Mouse (Mus musculus): ENCODE measurements around the gene Ackr1.
"Not testable (repeated sequence)": the region's sequence is repeated elsewhere in the genome, so short reads cannot be mapped to it uniquely, and the experiment has no call there.

The Ackr1 gene

GRCm38 (mm10) chr1:173349192-173349591 lies 15.6 kb upstream of the Ackr1 start:
- no peak for DNase-seq (ENCODE audit: low spot score in 2 of 2)

DNA sequence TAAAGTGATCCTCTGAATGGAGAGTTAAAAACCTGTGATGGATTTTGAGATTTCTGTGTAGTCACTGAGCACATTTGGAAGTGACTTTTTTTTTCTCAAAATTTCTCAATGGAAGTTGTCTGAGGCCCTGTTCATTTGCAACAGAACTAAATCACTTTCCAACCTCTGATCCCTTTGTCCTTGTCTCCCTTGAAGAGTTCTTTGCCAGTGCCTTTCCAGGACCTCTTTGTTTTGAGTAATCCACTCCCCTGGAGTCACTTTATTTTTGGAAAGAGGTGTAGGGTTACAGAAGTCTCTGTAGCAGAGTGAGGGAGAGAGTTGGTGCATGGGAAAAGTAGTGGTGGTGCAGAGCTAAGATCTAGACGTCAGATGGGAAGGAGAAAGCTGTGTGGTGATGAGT lies 15.0 kb upstream of the Ackr1 start:
- DNase-seq (ENCODE audit: low spot score in 2 of 2) = no peak

- no peak for DNase-seq (ENCODE audit: low spot score in 2 of 2)
These were observed 11.6 kb upstream of the Ackr1 start for GRCm38 (mm10) chr1:173345112-173345511.

GRCm38 (mm10) chr1:173343934-173344333 lies 10.4 kb upstream of the Ackr1 start:
- no peak for DNase-seq (ENCODE audit: low spot score in 2 of 2)

DNA sequence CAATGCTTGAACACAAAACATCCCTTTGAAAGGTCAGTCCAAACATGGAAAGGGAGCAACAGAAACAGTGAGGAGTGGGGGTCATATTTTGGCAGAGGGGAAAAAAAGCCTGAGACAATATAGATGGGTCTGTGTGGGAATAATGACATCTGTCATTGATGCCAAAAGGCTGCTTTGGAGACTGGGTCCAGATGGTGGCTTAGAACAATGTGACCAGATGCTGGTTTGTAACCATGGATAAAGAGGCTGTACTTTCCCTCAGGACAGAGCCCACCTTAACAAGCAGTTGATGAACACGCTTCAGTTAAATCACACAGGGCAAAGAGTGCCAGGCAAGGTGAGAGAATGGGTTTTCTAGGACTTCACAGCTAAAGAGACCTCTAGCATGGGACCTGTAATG lies 8.9 kb upstream of the Ackr1 start:
- no peak for DNase-seq (ENCODE audit: low spot score in 2 of 2)

- DNase-seq (ENCODE audit: low spot score in 2 of 2) = peak; percentile 57 to 82
These were observed 6.0 kb upstream of the Ackr1 start for GRCm38 (mm10) chr1:173339543-173339942.

GRCm38 (mm10) chr1:173337008-173337407 lies 3.5 kb upstream of the Ackr1 start:
- DNase-seq (ENCODE audit: low spot score in 2 of 2) = no peak

DNA sequence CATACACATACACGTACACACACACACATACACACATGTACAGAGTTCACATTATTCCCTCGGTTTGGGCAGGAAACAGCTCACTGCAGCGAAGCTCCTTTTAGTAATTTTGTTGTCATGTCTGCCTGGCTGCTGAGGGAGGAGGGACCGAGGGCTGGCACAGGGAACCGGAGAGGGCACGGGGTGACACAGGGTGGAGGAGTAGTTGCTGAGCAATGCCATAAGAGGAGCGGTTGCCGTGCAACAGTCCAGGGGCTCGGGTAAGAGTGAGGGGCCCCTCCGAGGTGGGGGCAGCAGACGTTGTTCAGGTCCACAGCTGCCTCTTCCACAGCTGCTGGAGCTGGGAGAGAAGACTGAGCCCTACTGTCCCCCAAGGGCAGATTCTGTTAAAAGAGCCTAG lies 2.4 kb upstream of the Ackr1 start:
- DNase-seq (ENCODE audit: low spot score in 2 of 2) = peak in 1 of 2 experiments; percentile 64

- peak; percentile 17 to 66 for DNase-seq (ENCODE audit: low spot score in 2 of 2)
These were observed 1.1 kb downstream of the Ackr1 start for GRCm38 (mm10) chr1:173332418-173332817.

DNA sequence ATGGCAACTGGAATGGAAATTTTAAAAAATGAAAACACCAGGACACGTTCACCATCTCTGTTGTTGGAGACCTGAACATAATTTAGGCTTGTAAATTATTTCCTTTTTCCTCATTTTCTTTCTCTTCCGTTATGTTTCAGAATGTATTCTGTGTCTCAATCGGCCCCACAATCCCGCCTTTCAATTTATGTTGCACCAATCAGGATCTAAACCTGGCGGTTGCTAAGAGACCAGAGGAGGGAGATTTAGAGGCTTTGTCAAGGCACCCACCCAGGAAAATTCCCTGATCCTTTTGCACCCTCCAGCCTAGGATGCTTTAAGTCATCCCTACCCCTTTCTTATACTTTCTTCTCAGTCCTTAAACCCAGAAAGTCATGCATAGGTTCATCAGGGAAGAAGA lies 3.8 kb downstream of the Ackr1 start:
- DNase-seq (ENCODE audit: low spot score in 2 of 2) = peak in 1 of 2 experiments; percentile 51

DNA sequence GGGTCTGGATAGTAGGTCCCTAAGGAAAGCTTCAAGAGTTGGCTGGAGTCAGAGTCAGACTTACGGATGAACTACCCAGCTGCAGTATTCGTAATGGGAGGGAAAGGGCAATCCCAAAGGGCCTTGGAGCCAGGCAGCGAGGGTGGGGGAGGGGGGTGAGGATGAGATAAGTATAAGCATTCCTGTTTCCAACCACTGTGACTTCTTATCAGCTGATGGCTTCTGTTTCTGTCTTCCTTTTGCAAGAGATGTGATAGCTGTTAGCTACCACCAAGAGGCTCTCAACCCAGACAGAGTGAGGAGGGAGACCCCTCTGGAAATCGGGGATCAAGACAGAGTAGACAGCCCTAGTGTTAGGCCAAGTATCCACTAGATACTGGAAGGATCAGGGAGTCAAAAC lies 4.4 kb downstream of the Ackr1 start:
- DNase-seq (ENCODE audit: low spot score in 2 of 2) = peak in 1 of 2 experiments; percentile 55

GRCm38 (mm10) chr1:173328446-173328845 lies 5.1 kb downstream of the Ackr1 start:
- DNase-seq (ENCODE audit: low spot score in 2 of 2) = no peak

DNA sequence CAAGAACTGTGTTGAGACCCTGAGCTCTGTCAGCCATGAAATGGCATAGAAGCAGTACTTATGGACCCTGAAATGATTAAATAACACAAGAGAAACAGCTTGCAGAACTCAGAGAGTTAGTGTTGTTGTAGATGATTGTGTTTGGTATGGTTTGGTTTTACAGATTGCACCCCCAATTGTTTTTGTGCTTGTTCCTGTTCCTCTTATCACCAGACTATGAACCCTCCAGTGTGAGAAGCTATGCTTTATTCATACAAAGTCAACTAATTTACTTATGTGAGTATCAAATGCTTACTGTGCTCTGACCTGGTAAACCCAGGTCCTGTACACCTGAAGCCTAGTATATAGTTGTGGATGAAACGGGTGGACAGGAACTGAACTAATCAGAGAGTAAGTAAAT lies 7.0 kb downstream of the Ackr1 start:
- DNase-seq (ENCODE audit: low spot score in 2 of 2) = no peak

DNA sequence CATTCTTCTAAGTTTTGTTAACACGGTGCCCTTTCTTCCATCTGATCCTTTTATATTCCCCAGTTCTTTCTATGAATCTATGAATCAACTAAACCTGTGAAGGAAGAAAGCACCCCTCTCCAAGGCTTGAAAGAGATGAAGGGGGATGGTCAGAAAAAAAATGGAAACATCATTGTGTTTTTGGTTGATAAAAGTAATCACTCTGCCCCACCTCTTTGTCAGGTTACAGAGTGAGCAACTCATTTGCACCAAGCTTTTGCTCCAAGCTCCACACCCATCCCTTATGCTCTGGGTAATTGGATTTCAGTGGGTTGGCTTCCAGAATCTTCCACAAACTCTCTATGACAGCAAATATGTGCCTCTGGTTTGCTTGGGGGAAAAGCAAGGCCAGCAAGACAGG lies 8.2 kb downstream of the Ackr1 start:
- DNase-seq (ENCODE audit: low spot score in 2 of 2) = no peak

DNA sequence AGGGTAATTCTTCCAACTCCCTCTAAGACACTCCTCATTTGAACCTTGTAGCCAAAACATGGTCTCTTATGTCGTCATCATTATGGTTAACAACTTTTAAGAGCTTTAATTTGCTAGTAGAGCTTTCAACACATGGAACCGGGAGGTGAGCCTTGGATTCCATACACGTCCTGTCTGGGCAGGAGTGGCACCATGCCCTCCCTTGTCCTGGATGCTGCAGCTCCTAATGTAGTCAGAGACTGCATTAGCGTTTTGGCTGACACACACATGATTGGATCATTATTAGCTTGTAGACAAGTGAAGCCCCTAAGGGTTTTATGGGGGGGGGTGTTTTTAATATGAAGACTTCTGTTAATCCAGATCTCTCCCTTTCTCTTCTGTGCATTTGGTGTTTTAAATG lies 8.6 kb downstream of the Ackr1 start:
- DNase-seq (ENCODE audit: low spot score in 2 of 2) = no peak

DNA sequence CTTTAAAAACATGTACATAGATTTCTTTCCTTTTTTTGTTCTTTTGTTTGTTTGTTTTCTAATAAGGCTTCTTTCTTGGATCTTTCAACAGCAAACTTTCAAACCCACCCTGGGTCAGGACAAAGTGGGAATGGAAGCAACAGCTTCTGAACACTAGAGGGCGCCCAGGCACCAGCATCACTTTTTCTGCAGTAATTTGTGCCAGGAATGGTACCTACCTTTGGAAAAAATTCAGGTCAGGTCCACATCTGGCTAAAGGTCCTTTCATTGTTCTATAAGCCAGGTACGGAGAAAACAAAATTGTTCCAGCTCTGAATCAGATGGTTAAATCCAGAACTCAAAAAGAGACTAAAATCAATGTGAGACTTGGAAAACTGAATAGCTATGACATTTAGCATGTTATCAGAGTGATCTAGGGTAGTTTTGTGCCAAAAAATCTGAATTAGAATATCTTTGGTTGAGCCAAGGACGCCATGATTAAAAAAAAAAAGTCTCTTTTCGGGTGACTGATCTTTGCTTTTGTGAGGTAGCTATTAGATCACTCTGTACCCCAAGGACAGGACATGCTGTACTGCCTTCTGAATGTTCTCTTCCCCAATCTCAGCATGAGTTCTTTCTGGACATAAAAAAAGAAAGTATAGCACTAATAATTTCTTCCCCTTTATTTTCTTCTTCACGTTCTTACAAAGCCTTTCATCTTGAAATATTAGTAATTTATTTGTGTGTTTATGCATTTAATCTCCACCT lies 9.5 kb downstream of the Ackr1 start:
- DNase-seq (ENCODE audit: low spot score in 2 of 2) = peak; percentile 37 to 76

- DNase-seq (ENCODE audit: low spot score in 2 of 2) = no peak
These were observed 11.3 kb downstream of the Ackr1 start for GRCm38 (mm10) chr1:173322249-173322627.

GRCm38 (mm10) chr1:173321593-173322248 lies 11.8 kb downstream of the Ackr1 start:
- no peak for DNase-seq (ENCODE audit: low spot score in 2 of 2)

GRCm38 (mm10) chr1:173317925-173318477 lies 15.5 kb downstream of the Ackr1 start:
- no peak for DNase-seq (ENCODE audit: low spot score in 2 of 2)

GRCm38 (mm10) chr1:173315725-173316124 lies 17.8 kb downstream of the Ackr1 start:
- no peak for DNase-seq (ENCODE audit: low spot score in 2 of 2)

DNA sequence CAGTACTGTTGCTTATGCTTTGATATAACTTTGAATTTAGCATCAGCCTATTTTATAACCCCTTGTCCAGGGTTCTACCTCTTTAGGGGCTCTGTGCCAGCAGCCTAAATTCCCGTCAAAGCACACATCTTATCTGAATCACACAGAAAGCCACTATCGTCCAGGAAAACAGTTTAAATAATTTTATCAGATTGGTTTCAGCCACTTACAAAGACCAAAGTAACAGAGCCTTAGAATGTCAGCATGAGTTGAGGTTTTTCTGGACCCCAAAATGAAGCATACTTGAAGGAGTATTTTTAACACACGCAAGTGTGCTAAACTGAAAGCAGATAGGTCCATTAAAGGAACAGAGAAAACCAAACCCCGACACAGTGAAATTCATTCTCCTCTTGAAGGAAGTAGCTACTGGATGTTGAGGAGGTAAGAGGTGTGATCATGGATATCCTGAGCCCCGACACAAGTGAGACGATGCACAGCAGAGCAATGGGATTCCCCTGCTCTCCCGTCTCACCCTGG lies 20.0 kb downstream of the Ackr1 start:
- DNase-seq (ENCODE audit: low spot score in 2 of 2) = not testable (repeated sequence)

- DNase-seq (ENCODE audit: low spot score in 2 of 2) = not testable (repeated sequence)
These were observed 30.8 kb downstream of the Ackr1 start for GRCm38 (mm10) chr1:173302795-173303194.
